Mouse (Mus musculus) G1E-ER4 (cell line): ENCODE measurements around the gene Atxn10. TPM values are rescaled to one million over a fixed set of nuclear protein-coding genes. Genes with fewer than 3 reads are reported as not detected.

Source experiments
- GATA1 ChIP-seq: IDR thresholded peaks from one replicate; pipeline ENCODE4 v1.8.0; 2012; ENCODE audit warnings: low read length, inconsistent platforms
- polyA plus RNA-seq: library from polyadenylated mRNA; stranded (reverse); fragments of >175 nt; gene quantifications from 2 replicates; pipeline ENCODE4 v1.2.3, GENCODE M21; 2012

Atxn10 gene
- polyA plus RNA-seq, 1 experiment = 108 TPM

DNA sequence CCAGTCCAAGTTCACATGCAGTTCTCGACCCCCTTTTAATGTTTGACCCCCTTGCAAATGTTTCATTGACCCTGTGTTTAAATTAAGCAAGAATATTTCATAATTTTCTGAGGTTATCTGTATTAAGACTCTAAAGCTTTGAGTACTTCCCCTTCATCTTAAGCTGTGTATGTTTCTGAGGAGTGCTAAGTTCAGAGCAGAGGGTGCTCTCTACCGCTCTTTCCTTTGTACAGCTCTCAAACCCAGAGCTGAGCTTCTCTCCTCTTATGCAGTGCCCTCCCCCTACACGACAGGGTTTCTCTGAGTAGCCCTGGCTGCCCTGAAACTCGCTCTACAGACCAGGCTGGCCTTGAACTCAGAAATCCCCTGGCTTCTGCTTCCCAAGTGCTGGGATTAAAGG is 23.9 kb downstream of the Atxn10 start:
- TF ChIP-seq GATA1 = no peak

- no peak for TF ChIP-seq GATA1
These were observed 28.3 kb downstream of the Atxn10 start for GRCm38 (mm10) chr15:85364366-85364765.

DNA sequence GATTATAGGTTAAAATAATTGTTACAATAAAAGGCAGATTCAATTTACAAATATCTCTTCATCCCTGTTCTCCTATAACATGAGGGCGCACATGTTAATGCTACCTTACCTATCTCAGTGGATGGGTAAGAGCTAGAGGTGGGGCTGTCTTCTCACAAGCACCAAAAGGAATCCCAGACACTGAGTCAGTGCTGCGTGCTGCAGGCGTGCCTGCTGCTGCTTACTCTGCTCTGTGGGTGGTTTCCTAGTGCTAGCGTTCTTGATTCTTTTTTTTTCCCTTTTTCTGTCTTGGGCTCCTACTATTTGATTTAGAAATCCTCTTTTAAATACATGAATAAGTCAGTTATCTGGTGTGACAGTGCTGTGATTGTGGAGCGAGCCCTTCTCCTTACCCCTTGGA is 30.9 kb downstream of the Atxn10 start:
- no peak for TF ChIP-seq GATA1

GRCm38 (mm10) chr15:85369765-85370164 is 33.7 kb downstream of the Atxn10 start:
- no peak for TF ChIP-seq GATA1

- no peak for TF ChIP-seq GATA1
These were observed 37.1 kb downstream of the Atxn10 start for GRCm38 (mm10) chr15:85373125-85373524.

DNA sequence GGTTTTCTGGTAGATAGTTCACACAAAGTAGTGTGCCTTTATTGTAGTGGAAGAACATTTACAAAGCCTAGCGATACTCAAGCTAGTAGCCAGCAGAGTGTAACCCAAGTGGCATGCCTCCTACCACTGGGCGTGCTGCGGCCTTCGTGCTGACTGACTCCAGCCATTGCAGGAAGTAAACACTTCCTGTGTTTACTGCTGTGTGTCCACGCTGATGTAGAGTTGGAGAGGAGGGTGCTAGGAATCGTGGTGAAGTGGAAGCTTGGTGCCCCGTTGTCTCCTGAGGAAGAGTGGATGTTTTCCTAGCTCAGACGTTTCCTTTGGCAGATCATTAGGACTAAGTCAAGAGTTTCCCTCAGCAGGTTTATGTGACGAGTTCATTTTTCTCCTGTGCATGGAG is 47.4 kb downstream of the Atxn10 start:
- no peak for TF ChIP-seq GATA1

DNA sequence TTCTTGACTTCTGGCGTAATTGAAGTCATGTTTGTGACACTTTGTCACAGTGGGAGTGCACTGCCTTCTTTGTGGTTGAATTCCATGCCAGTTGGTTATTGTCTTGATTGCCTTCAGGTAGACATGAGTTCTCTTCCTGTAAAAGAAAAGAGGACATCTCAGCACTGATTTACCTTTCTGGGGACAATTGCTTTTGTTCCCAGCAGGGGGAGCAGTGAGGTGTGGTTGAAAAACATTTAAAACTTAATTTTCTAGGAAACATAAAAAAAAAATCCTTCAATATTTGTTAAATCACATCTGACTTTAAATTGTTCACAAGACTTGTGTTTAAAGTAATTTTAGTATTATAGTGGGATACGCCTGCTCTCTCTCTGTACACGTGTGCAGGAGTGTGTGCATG is 52.7 kb downstream of the Atxn10 start:
- no peak for TF ChIP-seq GATA1

DNA sequence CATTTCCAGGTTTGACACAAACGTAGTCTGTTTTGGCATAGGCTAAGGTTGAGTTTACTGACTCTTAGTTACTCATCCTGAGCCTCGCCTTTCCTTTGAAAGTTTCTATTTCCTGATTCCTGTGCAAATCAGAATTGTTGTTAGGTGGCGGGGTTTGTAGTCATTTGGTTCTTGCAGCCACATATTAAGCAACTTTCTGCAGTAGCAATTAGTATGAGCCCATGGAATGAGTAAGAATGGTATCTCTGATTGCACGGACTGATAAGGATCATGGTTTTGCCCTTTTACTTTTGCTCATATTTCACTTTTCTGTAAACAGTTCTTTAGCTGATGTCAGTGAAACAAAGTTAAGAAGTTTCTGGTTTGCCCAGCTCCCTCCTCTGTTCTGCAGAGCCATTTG is 53.9 kb downstream of the Atxn10 start:
- no peak for TF ChIP-seq GATA1

DNA sequence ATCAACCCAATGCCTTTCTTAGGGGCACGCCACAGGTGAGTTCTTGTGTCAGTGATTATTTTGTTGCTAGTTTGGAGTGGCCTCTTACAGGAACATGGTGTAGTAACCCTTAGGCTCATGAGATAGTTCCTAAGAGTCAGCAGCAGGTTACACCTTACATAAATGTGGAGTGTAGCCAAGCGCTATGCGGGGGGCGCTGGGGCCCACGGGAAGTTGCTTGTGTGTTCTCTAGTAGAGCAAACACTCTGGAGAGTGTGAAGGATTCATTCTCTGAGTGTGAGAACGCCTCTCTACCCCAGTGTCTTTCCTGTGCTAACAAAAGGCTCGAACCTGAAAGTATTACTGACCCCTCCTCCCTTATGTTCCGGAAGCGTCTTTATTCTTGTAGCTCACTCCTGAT is 59.3 kb downstream of the Atxn10 start:
- TF ChIP-seq GATA1 = no peak

- no peak for TF ChIP-seq GATA1
These were observed 65.9 kb downstream of the Atxn10 start for GRCm38 (mm10) chr15:85401926-85402325.

GRCm38 (mm10) chr15:85403256-85403731 is 67.2 kb downstream of the Atxn10 start:
- no peak for TF ChIP-seq GATA1

DNA sequence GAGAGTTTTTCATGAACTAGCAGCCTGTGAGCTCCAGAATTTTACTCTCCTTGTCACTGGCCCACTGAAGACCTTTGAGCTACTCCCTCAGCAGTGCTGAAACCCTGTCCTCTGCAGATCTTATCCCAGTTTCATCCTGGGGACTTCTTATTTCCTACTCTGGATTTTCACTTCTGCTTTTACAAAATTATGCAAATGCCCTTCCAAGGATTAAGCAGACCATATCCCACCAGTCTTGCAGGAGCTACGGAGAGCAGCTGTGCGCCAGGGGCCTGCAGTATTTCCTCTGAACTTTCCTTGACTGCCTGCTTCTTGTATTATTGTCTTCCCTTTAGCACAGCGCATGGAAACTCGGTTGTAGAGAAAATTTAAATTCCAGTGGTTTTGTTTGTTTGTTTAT is 68.7 kb downstream of the Atxn10 start:
- TF ChIP-seq GATA1 = no peak

DNA sequence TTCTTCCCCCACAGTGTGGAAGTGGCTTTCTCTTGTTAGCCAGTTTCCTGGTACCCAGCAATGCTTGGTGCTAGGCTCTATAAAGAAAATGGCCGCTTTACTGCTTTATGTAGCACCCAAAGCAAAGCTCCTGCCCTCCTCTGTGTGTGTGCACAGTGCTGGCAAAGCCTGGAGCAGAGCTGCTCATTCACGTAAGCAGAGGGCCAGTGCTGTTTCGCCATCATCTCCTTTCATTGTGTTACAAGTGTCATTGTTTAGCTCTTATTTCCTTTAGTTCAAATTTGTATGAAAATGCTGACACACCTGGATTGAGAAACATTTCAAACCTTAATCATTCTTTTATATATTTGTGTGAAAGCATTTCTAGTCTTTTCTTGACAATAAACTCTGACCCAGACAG is 69.5 kb downstream of the Atxn10 start:
- TF ChIP-seq GATA1 = no peak

GRCm38 (mm10) chr15:85406846-85407245 is 70.8 kb downstream of the Atxn10 start:
- no peak for TF ChIP-seq GATA1

GRCm38 (mm10) chr15:85407342-85407741 is 71.3 kb downstream of the Atxn10 start:
- TF ChIP-seq GATA1 = no peak

DNA sequence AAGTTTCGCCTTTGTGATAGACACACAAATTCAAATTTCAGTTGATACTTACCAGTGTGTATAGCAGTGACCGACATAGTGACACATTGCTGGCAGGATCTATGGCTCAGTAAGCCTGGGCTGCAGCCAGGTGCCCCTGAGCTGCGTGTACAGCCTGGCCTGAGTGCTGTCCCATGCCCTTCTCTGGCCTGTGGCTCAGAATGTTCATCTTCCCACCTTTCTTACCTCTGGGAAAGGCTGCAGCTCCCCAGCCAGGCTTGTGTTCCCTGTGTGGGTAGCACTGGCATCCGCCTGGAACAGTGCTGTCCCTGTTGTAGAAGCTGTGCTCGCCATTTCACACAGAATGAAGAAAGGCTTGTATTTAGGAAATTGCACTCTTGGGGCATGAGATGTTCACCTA is 72.7 kb downstream of the Atxn10 start:
- no peak for TF ChIP-seq GATA1

GRCm38 (mm10) chr15:85409245-85409783 is 73.3 kb downstream of the Atxn10 start:
- TF ChIP-seq GATA1 = no peak

- no peak for TF ChIP-seq GATA1
These were observed 73.8 kb downstream of the Atxn10 start for GRCm38 (mm10) chr15:85409836-85410235.
